Mouse (Mus musculus): ENCODE results near the gene Gm36210. TPM values are rescaled to one million over a fixed set of nuclear protein-coding genes. Genes with fewer than 3 reads are reported as not detected.
"Not testable (repeated sequence)": the region's sequence is repeated elsewhere in the genome, so short reads cannot be mapped to it uniquely, and the experiment has no call there.

The Gm36210 gene
- polyA plus RNA-seq, 1 experiment from 2014 or later, result not detected

GRCm38 (mm10) chr7:4900523-4900851, 5.8 kb downstream of the Gm36210 start:
- Histone ChIP-seq H3K4me2 (ENCODE audit: low read depth, low read length) (peak overlapping the region; percentile 62), H3K9ac (ENCODE audit: low read depth, low read length) (peak overlapping the region; percentile 41)

DNA sequence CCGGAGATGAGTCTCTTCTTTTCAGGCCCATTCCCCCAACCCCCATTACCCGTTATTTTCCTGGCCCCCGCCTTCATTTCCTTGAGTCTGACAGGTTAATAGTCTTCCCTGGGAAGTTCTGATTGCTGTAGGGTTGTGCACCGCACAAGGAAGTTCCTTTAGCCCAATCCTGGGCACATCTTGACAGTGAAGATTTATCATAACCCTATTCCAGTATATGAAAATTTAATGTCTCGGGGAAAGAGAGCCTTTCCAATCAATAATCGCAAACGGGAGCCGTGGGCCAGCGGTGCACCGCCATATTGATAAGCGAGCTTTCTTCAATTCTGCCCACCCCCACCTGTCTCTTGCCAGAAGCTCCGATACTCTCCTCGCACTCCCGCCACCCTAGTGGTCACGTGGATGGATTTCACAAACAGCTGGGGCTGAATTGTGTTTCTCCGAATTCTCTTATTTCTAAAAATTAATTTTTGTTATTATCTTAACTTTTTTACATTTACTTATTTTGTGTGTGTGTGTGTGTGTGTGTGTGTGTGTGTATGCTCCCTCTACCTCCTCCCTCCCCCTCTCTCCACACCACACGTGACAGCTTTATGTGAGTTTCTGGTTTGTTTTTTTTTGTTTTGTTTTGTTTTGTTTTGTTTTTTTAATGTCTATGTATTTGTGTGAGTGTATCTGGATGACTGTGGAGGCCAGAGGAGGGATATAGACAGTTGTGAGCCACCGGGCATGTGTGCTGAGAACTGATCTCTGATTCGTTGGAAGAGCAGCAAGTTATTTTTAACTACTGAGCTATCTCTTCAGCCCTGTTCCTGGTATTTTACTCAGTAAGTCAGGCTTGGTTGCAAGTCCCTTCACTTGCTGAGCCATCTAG, 6.4 kb downstream of the Gm36210 start:
- peak overlapping the region; percentile 33 for H3K4me3 ChIP-seq (ENCODE audit: low read depth, low read length)
- no peaks in the 10 kb centered on the region for H3K36me3 ChIP-seq (ENCODE audit: control insufficient read depth, insufficient read depth)
- no peaks in the 10 kb centered on the region for H3K27me3 ChIP-seq (ENCODE audit: control insufficient read depth, insufficient read depth, low read depth, low read length)
- peak; percentile 69 for ATAC-seq (ENCODE audit: low read depth)
- peak overlapping the region; percentile 41 for H3K9ac ChIP-seq (ENCODE audit: low read depth, low read length)
- peaks cover 12% of the 10 kb centered on the region for H3K4me1 ChIP-seq (ENCODE audit: control insufficient read depth, low read depth, low read length)
- peak overlapping the region; percentile 52; the same call in 1 of the 2 replicates for H3K27ac ChIP-seq (ENCODE audit: low read length)
- peak overlapping the region; percentile 62 for H3K4me2 ChIP-seq (ENCODE audit: low read depth, low read length)
- 0 out of 2 replicates have a peak, but pooled peaks cover 2% of the 10 kb centered on the region for H3K9me3 ChIP-seq (replicated peaks; ENCODE audit: control insufficient read depth, low read length)
- 7% methylated on average over 19 of the region's 19 CpGs for WGBS (ENCODE audit: insufficient replicate concordance)

More at GRCm38 (mm10) chr7:4900523-4900851, 5.8 kb downstream of the Gm36210 start:
- peaks cover 12% of the 10 kb centered on the region for H3K4me1 ChIP-seq (ENCODE audit: control insufficient read depth, low read depth, low read length)
- WGBS (ENCODE audit: insufficient replicate concordance), result 21% methylated on average over 11 of the region's 11 CpGs
- no peak for ATAC-seq (ENCODE audit: low read depth)
- H3K36me3 ChIP-seq (ENCODE audit: control insufficient read depth, insufficient read depth), result no peaks in the 10 kb centered on the region
- H3K27ac ChIP-seq (ENCODE audit: low read length), result peak overlapping the region; percentile 52; the same call in 1 of the 2 replicates
- H3K4me3 ChIP-seq (ENCODE audit: low read depth, low read length), result peak overlapping the region; percentile 33
- 0 out of 2 replicates have a peak, but pooled peaks cover 2% of the 10 kb centered on the region for H3K9me3 ChIP-seq (replicated peaks; ENCODE audit: control insufficient read depth, low read length)
- no peaks in the 10 kb centered on the region for H3K27me3 ChIP-seq (ENCODE audit: control insufficient read depth, insufficient read depth, low read depth, low read length)

GRCm38 (mm10) chr7:4898851-4899648, 7.3 kb downstream of the Gm36210 start:
- 29% methylated on average over 15 of the region's 18 CpGs for WGBS (ENCODE audit: insufficient replicate concordance)

GRCm38 (mm10) chr7:4895186-4895585, 11.1 kb downstream of the Gm36210 start:
- Histone ChIP-seq H3K4me1 (ENCODE audit: control insufficient read depth, low read depth, low read length) (peaks cover 7% of the 10 kb centered on the region), H3K36me3 (ENCODE audit: control insufficient read depth, insufficient read depth) (no peaks in the 10 kb centered on the region), H3K27me3 (ENCODE audit: control insufficient read depth, insufficient read depth, low read depth, low read length) (no peaks in the 10 kb centered on the region), H3K9me3 (replicated peaks; ENCODE audit: control insufficient read depth, low read length) (no peaks in the 10 kb centered on the region), H3K4me2 (ENCODE audit: low read depth, low read length) (no peak overlapping the region), H3K9ac (ENCODE audit: low read depth, low read length) (no peak overlapping the region), H3K4me3 (ENCODE audit: low read depth, low read length) (no peak overlapping the region), H3K27ac (ENCODE audit: low read length) (no peak overlapping the region)
- 70% methylated on average over 11 of the region's 11 CpGs for WGBS (ENCODE audit: insufficient replicate concordance)
- ATAC-seq (ENCODE audit: low read depth), result no peak

More at GRCm38 (mm10) chr7:4898851-4899648, 7.3 kb downstream of the Gm36210 start:
- H3K4me1 ChIP-seq (ENCODE audit: control insufficient read depth, low read depth, low read length), result peaks cover 12% of the 10 kb centered on the region
- peak overlapping the region; percentile 10; the same call in 1 of the 2 replicates for H3K9ac ChIP-seq (ENCODE audit: low read depth, low read length)
- H3K9me3 ChIP-seq (replicated peaks; ENCODE audit: control insufficient read depth, low read length), result 0 out of 2 replicates have a peak, but pooled peaks cover 2% of the 10 kb centered on the region
- H3K36me3 ChIP-seq (ENCODE audit: control insufficient read depth, insufficient read depth), result no peaks in the 10 kb centered on the region
- H3K4me2 ChIP-seq (ENCODE audit: low read depth, low read length), result peak overlapping the region; percentile 62
- ATAC-seq (ENCODE audit: low read depth), result no peak
- no peak overlapping the region for H3K27ac ChIP-seq (ENCODE audit: low read length)
- H3K4me3 ChIP-seq (ENCODE audit: low read depth, low read length), result peak overlapping the region; percentile 33
- no peaks in the 10 kb centered on the region for H3K27me3 ChIP-seq (ENCODE audit: control insufficient read depth, insufficient read depth, low read depth, low read length)

DNA sequence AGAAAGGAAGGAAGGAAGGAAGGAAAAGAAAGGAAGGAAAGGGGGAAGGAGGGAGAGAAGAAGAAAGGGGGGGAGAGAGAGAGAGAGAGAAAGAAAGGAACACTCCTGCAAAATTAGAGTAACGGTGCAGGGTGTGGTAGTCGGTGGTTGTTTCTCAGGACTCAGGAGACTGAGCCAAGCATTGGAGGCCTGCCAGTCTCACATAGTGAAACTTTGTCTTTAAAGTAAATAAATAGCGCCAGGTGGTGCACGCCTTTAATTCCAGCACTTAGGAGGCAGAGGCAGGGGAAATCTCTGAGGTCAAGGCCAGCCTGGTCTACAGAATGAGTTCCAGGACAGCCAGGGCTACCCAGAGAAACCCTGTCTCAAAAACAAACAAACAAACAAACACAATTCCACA, 19.6 kb downstream of the Gm36210 start:
- no peak overlapping the region for H3K4me2 ChIP-seq (ENCODE audit: low read depth, low read length)

DNA sequence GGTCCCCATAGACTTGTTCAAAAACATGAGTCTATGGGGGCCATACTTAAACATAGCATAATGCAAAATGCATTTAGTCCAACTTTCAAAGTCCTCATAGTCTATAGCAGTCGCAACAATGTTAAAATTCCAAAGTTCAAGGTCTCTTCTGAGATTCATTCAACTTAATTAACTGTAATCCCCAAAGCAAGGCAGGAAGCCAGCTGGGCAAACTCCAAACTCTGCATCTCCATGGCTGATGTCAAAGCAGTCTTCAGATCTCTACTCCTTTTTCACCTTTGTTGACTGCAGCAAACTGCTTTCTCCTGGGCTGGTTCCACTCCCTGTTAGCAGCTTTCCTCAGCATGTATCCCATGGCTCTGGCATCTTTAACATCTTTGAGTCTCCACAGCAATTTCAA, 27.3 kb downstream of the Gm36210 start:
- not testable (repeated sequence) for H3K27ac ChIP-seq (ENCODE audit: low read length); ATAC-seq (ENCODE audit: low read depth); H3K36me3 ChIP-seq (ENCODE audit: control insufficient read depth, insufficient read depth); H3K4me2 ChIP-seq (ENCODE audit: low read depth, low read length); H3K4me3 ChIP-seq (ENCODE audit: low read depth, low read length); H3K9me3 ChIP-seq (replicated peaks; ENCODE audit: control insufficient read depth, low read length); H3K9ac ChIP-seq (ENCODE audit: low read depth, low read length); H3K27me3 ChIP-seq (ENCODE audit: control insufficient read depth, insufficient read depth, low read depth, low read length)
- 74% methylated on average over 1 of the region's 1 CpGs for WGBS (ENCODE audit: insufficient replicate concordance)
- H3K4me1 ChIP-seq (ENCODE audit: control insufficient read depth, low read depth, low read length), result peaks cover 22% of the 10 kb centered on the region

More for the DNA sequence above, 19.6 kb downstream of the Gm36210 start:
- peak; percentile 32; the same call in 1 of the 2 replicates for ATAC-seq (ENCODE audit: low read depth)
- Histone ChIP-seq H3K27ac (ENCODE audit: low read length) (no peak overlapping the region), H3K4me3 (ENCODE audit: low read depth, low read length) (no peak overlapping the region), H3K4me1 (ENCODE audit: control insufficient read depth, low read depth, low read length) (no peaks in the 10 kb centered on the region), H3K36me3 (ENCODE audit: control insufficient read depth, insufficient read depth) (no peaks in the 10 kb centered on the region), H3K27me3 (ENCODE audit: control insufficient read depth, insufficient read depth, low read depth, low read length) (no peaks in the 10 kb centered on the region), H3K9ac (ENCODE audit: low read depth, low read length) (no peak overlapping the region), H3K9me3 (replicated peaks; ENCODE audit: control insufficient read depth, low read length) (no peaks in the 10 kb centered on the region)
- 60% methylated on average over 4 of the region's 4 CpGs for WGBS (ENCODE audit: insufficient replicate concordance)

DNA sequence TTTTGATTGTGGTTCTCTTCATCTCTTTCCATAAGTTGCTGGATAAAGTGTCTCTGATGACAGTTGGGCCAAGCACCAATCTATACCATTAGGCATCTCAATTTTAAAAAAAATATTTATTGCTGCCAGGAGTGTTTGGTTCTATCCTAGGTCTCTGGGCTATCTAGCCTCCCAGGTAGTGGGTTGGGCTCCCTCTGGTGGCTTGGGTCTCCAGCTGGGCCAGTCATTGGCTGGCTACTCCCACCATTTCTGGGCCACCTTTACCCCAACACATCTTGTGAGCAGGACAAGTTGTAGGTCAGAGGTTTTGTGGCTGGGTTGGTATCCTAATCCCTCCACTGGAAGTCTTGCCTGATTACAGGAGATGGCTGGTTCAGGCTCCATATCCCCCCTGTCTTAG, 28.1 kb downstream of the Gm36210 start:
- ATAC-seq (ENCODE audit: low read depth), result no peak
- peak overlapping the region; percentile 72; the same call in 1 of the 2 replicates for H3K9ac ChIP-seq (ENCODE audit: low read depth, low read length)
- no peaks in the 10 kb centered on the region for H3K27me3 ChIP-seq (ENCODE audit: control insufficient read depth, insufficient read depth, low read depth, low read length)
- H3K9me3 ChIP-seq (replicated peaks; ENCODE audit: control insufficient read depth, low read length), result no peaks in the 10 kb centered on the region
- no peak overlapping the region for H3K27ac ChIP-seq (ENCODE audit: low read length)
- H3K4me2 ChIP-seq (ENCODE audit: low read depth, low read length), result peak overlapping the region; percentile 97
- no peaks in the 10 kb centered on the region for H3K36me3 ChIP-seq (ENCODE audit: control insufficient read depth, insufficient read depth)
- H3K4me3 ChIP-seq (ENCODE audit: low read depth, low read length), result peak overlapping the region; percentile 70
- H3K4me1 ChIP-seq (ENCODE audit: control insufficient read depth, low read depth, low read length), result peaks cover 22% of the 10 kb centered on the region

GRCm38 (mm10) chr7:4877226-4877625, 29.1 kb downstream of the Gm36210 start:
- no peak; the same call in 1 of the 2 replicates for ATAC-seq (ENCODE audit: low read depth)
- WGBS (ENCODE audit: insufficient replicate concordance), result 10% methylated on average over 11 of the region's 11 CpGs
- H3K27me3 ChIP-seq (ENCODE audit: control insufficient read depth, insufficient read depth, low read depth, low read length), result no peaks in the 10 kb centered on the region
- H3K4me2 ChIP-seq (ENCODE audit: low read depth, low read length), result peak overlapping the region; percentile 97
- peak overlapping the region; percentile 50; the same call in 1 of the 2 replicates for H3K27ac ChIP-seq (ENCODE audit: low read length)
- H3K36me3 ChIP-seq (ENCODE audit: control insufficient read depth, insufficient read depth), result no peaks in the 10 kb centered on the region
- no peaks in the 10 kb centered on the region for H3K9me3 ChIP-seq (replicated peaks; ENCODE audit: control insufficient read depth, low read length)
- peak overlapping the region; percentile 70 for H3K4me3 ChIP-seq (ENCODE audit: low read depth, low read length)
- H3K9ac ChIP-seq (ENCODE audit: low read depth, low read length), result peak overlapping the region; percentile 72
- H3K4me1 ChIP-seq (ENCODE audit: control insufficient read depth, low read depth, low read length), result peaks cover 22% of the 10 kb centered on the region

Data from liver, embryonic 16.5 days (tissue).